Mouse (Mus musculus) liver, adult 2 months (tissue): Measurements from ENCODE around the gene Adam22. TPM values are rescaled to one million over a fixed set of nuclear protein-coding genes. Genes with fewer than 3 reads are reported as not detected.

Source experiments
- DNase-seq: peaks from one replicate; pipeline ENCODE4 v3.0.0-alpha.2; 2011; ENCODE audit warnings: low read depth, low spot score; ENCODE audit errors: extremely low read depth
- H3K27ac ChIP-seq: fragments of 200-500 bp; replicated peaks from 2 replicates; pipeline ENCODE4 v1.5.1; 2012; ENCODE audit warnings: low read depth, mild to moderate bottlenecking, control low read depth, inconsistent platforms, low read length; ENCODE audit not compliant: insufficient read depth
- H3K27me3 ChIP-seq: fragments of 200-500 bp; 2 replicates; pipeline ENCODE4 v1.6.1; 2012; ENCODE audit warnings: mild to moderate bottlenecking, moderate library complexity, low read length, inconsistent platforms; ENCODE audit not compliant: control insufficient read depth, insufficient read depth
- H3K36me3 ChIP-seq: fragments of 200-500 bp; 2 replicates; pipeline ENCODE4 v1.6.1; 2012; ENCODE audit warnings: low read length, inconsistent platforms; ENCODE audit not compliant: control insufficient read depth, insufficient read depth
- H3K4me1 ChIP-seq: fragments of 200-500 bp; 2 replicates; pipeline ENCODE4 v1.6.1; 2011; ENCODE audit warnings: low read length; ENCODE audit not compliant: control insufficient read depth, insufficient read depth
- H3K4me3 ChIP-seq: fragments of 200-500 bp; 2 replicates; pipeline ENCODE4 v1.5.1; 2011; ENCODE audit warnings: low read depth, mild to moderate bottlenecking, control low read depth, low read length, moderate library complexity; ENCODE audit not compliant: insufficient read depth
- H3K79me2 ChIP-seq: fragments of 200-500 bp; 2 replicates; pipeline ENCODE4 v1.6.1; 2012; ENCODE audit warnings: inconsistent platforms, mild to moderate bottlenecking, low read length, moderate library complexity; ENCODE audit not compliant: control insufficient read depth, insufficient read depth
- H3K9ac ChIP-seq: fragments of 200-500 bp; 2 replicates; pipeline ENCODE4 v1.6.1; 2012; ENCODE audit warnings: low read depth, mild to moderate bottlenecking, control low read depth, inconsistent platforms, low read length
- CTCF ChIP-seq: fragments of 200-500 bp; IDR thresholded peaks from 2 replicates; pipeline ENCODE4 v1.5.1; 2011; ENCODE audit warnings: low read depth, low read length, control low read depth
- POLR2A ChIP-seq: fragments of 200-500 bp; IDR thresholded peaks from 2 replicates; pipeline ENCODE4 v1.6.1; 2011; ENCODE audit warnings: low read length, control low read depth; ENCODE audit not compliant: insufficient read depth; ENCODE audit errors: extremely low read depth
- WGBS: fragments of 180-500 bp; shearing (Covaris S2); methylation state at CpG from one replicate; pipeline ENCODE4 v1.1.7; 2018; 5-methylcytosine and 5-hydroxymethylcytosine counted together
- polyA plus RNA-seq: library from polyadenylated mRNA; depleted of rRNA; stranded (reverse); fragments of >200 nt; gene quantifications from 2 replicates; pipeline ENCODE4 v1.2.3, GENCODE M21; 2012; rRNA removed
- total RNA-seq: library from RNA; depleted of rRNA; stranded (reverse); fragments of >200 nt; gene quantifications from 2 replicates; pipeline ENCODE4 v1.2.3, GENCODE M21; 2014; rRNA removed

Gene Adam22
- 0.34 and 0.55 TPM in 2 replicates for total RNA-seq
- 0.01 TPM in 1 of 2 replicates, not detected in the other for polyA plus RNA-seq

DNA sequence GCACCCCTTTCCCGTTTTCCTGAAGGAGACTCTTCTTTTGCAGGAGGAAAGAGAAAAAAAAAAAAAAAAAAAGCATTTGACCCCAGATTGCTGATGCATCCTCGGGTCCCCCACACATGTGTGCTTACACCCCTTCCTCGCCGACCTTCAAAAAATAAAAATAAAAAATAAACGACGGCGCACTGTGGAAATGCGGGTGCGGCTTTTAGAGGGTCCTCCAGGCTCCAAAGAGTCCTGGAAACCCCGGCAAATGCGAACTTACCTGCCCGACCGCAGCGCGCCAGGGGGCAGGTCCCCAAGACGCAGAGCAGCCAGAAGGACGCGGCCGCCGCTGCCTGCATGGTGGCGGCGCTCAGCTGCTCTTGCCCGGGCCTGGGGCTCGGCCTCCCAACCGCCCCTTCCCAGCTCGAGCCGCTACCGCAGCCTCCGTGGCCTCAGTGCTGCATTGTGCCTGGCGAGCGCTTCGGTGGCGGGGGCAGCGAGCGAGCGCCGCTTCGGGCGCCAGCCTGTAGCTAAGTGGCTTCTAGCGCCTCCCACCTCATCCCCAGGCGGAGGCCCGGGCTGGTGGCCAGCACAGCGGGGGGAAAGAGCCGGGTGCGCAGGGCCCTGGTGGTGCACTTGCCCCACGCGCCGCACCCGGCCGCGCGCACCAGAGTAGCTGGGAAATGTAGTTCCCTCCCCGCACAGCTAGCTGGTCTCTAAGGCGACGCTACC lies at the start of gene Adam22:
TSS of gene Adam22 (minus strand) at position 547 of the 714 bp plus-strand sequence.
- TF ChIP-seq CTCF = no peak
- no peak for TF ChIP-seq POLR2A
- Histone ChIP-seq H3K4me3 (peak within 1 kb of the TSS; percentile 64; the same call in 1 of the 2 replicates), H3K79me2 (no peaks in the 10 kb centered on the region), H3K9ac (peak within 1 kb of the TSS; percentile 51; the same call in 1 of the 2 replicates), H3K4me1 (no peaks in the 10 kb centered on the region), H3K36me3 (no peaks in the 10 kb centered on the region), H3K27me3 (peaks cover 11% of the 10 kb centered on the region), H3K27ac (no peak within 1 kb of the TSS)
- WGBS = 2% methylated on average over 55 of the region's 55 CpGs
- no peak for DNase-seq

DNA sequence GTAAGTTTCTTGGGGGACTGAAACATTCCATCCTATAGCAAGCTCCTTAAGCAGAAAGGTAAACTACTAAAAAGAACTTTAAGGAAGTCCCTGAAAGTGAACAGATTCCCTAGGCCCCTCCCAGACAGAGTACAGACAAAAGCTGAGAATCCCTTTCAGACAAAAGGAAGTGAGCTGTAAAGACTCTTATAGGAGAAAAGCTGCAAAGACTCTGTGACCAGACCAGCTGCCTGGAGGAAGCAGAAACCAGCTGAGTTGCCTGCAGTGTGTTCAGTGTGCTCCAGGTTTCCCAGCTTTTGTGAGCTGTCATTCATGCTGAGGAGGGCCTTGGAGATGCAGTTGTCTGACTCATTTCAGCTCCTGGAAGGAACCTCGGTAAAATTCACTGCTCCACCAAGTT lies 49.5 kb upstream of the Adam22 start:
- WGBS = 66% methylated on average over 1 of the region's 1 CpGs
- no peaks in the 10 kb centered on the region for H3K79me2 ChIP-seq
- H3K36me3 ChIP-seq = no peaks in the 10 kb centered on the region
- DNase-seq = no peak
- TF ChIP-seq CTCF (no peak), POLR2A (no peak)
- H3K4me1 ChIP-seq = no peaks in the 10 kb centered on the region
- H3K9ac ChIP-seq = no peak overlapping the region
- no peak overlapping the region for H3K27ac ChIP-seq
- H3K4me3 ChIP-seq = no peak overlapping the region
- H3K27me3 ChIP-seq = no peaks in the 10 kb centered on the region

DNA sequence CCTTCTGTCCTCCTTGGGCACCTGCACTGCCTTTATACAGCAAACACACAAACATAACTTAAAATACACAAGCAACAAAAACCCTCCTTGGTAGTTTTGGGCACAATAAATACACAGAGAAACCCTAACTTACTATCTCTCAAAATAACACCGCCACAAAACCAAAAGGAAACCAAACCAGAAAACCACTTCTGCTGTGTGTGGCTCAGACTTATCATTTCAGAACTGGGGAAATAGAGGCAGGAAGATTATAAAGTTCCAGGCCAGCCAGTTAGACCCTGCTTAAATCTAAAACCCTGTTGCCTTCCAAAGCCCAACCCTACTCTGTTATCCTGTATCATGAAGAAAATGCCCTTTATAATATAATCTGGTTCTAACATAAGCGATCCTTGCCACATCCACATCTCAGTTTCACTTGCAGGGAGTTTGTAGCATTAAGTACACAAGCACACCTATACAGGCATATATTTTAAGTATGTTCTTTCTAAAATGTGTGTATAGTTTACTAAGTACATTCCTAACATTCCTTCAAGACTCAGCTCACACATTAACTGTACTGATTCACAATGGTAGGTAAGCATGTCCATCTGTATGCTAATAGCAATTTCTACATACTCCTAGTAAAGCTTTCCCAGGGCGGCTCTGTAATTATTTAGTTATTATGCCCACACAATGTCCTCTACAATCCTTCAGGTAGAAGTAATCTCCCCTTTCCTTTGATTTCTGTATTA lies 48.9 kb upstream of the Adam22 start:
- WGBS = 97% methylated on average over 3 of the region's 3 CpGs
- no peak for DNase-seq
- Histone ChIP-seq H3K9ac (no peak overlapping the region), H3K4me3 (no peak overlapping the region), H3K27me3 (no peaks in the 10 kb centered on the region), H3K79me2 (no peaks in the 10 kb centered on the region), H3K36me3 (no peaks in the 10 kb centered on the region), H3K27ac (no peak overlapping the region), H3K4me1 (no peaks in the 10 kb centered on the region)
- no peak for TF ChIP-seq POLR2A
- no peak for TF ChIP-seq CTCF

DNA sequence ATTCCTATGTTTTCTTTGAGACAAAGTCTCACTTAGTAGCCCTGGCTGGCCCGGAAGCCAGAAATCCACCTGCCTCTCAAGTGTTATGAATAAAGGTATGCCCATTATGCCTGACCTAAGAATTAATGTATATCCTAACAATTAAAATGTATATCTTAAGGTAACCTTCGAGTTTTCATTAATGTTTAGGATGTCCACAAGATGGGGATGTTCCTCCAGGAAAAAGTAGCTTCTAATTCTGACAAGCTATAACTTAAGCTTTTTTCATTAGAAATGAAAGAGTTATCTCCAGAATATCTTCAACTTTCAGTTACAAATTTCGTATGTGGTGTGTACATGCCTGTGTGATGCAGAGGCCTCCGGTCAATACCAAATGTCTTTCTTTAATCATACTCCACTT lies 40.8 kb upstream of the Adam22 start:
- TF ChIP-seq POLR2A (no peak), CTCF (no peak)
- Histone ChIP-seq H3K27me3 (no peaks in the 10 kb centered on the region), H3K79me2 (no peaks in the 10 kb centered on the region), H3K27ac (no peak overlapping the region), H3K4me3 (no peak overlapping the region), H3K36me3 (peaks cover 4% of the 10 kb centered on the region; the same call in 1 of the 2 replicates), H3K4me1 (no peaks in the 10 kb centered on the region), H3K9ac (no peak overlapping the region)
- WGBS = 85% methylated on average over 4 of the region's 4 CpGs
- no peak for DNase-seq

DNA sequence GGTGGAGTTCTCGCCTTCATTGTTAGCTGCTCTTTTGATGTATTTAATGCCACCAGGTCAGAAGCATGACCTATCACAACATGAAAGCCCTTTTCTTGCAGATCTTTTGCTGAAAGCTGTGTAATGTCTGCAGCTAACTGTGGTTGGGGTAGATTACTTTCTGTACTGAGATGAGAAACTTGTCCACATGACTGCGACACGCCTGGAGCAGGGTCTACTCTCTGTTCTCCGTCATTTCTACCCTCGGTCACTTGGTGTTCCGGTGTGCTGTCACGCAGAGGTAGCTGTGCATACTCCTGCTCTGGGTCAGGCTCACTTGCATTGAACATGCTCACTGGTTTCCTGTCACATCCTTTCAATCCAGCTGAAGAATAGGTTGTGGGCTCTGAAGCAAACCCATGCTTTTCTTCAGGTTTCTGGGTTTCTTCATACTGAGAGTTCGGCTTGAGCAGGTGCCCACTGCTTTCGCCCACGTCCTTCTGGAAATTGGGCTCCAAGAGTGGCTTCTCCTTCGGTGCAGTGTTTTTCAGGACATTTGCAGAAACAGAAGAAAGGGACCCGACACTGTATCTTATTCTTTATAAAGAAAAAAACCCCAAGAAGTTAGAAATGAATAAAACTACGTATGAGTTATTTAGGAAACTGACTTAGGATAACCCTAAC lies 29.8 kb upstream of the Adam22 start:
- DNase-seq = no peak
- Histone ChIP-seq H3K27ac (no peak overlapping the region), H3K4me3 (no peak overlapping the region), H3K9ac (no peak overlapping the region), H3K27me3 (no peaks in the 10 kb centered on the region), H3K4me1 (no peaks in the 10 kb centered on the region), H3K36me3 (peaks cover 13% of the 10 kb centered on the region), H3K79me2 (no peaks in the 10 kb centered on the region)
- no peak for TF ChIP-seq POLR2A
- TF ChIP-seq CTCF = no peak
- 97% methylated on average over 13 of the region's 13 CpGs for WGBS
